Mouse (Mus musculus) heart, postnatal 0 days (tissue): ENCODE results near the gene Ddx21. TPM values are rescaled to one million over a fixed set of nuclear protein-coding genes. Genes with fewer than 3 reads are reported as not detected.

Experiments
- ATAC-seq: fragments of 200-750 bp; cut with Nextera tagmentation; 2 replicates; pipeline ENCODE4 v1.8.0; 2017; ENCODE audit warnings: low read depth, moderate number of reproducible peaks, moderate library complexity; ENCODE audit not compliant: insufficient read depth
- DNase-seq: peaks from one replicate; pipeline ENCODE4 v3.0.0-alpha.2; 2016; ENCODE audit warnings: low spot score
- H3K27ac ChIP-seq: fragments of 300-500 bp; sonication (generic); 2 replicates; pipeline ENCODE4 v1.5.1; 2014; ENCODE audit warnings: low read depth, mild to moderate bottlenecking
- H3K27me3 ChIP-seq: fragments of 300-500 bp; sonication (generic); 2 replicates; pipeline ENCODE4 v1.6.1; 2014; ENCODE audit warnings: low read length, mixed read lengths; ENCODE audit not compliant: control insufficient read depth, insufficient read depth
- H3K36me3 ChIP-seq: fragments of 300-500 bp; sonication (generic); replicated peaks from 2 replicates; pipeline ENCODE4 v1.6.1; 2014; ENCODE audit warnings: low read length, mixed read lengths; ENCODE audit not compliant: control insufficient read depth, insufficient read depth
- H3K4me1 ChIP-seq: fragments of 300-500 bp; sonication (generic); 2 replicates; pipeline ENCODE4 v1.6.1; 2014; ENCODE audit warnings: antibody characterized with exemption; ENCODE audit not compliant: control insufficient read depth, insufficient read depth
- H3K4me2 ChIP-seq: fragments of 300-500 bp; sonication (generic); 2 replicates; pipeline ENCODE4 v1.6.1; 2014; ENCODE audit warnings: low read depth, mild to moderate bottlenecking, low read length, moderate library complexity
- H3K4me3 ChIP-seq: fragments of 300-500 bp; sonication (generic); 2 replicates; pipeline ENCODE4 v1.5.1; 2014; ENCODE audit warnings: low read depth, low read length
- H3K9ac ChIP-seq: fragments of 300-500 bp; sonication (generic); replicated peaks from 2 replicates; pipeline ENCODE4 v1.6.1; 2014; ENCODE audit warnings: low read depth, low read length, mixed read lengths
- H3K9me3 ChIP-seq: fragments of 300-500 bp; sonication (generic); replicated peaks from 2 replicates; pipeline ENCODE4 v1.6.1; 2016; ENCODE audit warnings: low read length; ENCODE audit not compliant: control insufficient read depth
- CTCF ChIP-seq: IDR thresholded peaks from 2 replicates; pipeline ENCODE4 v1.5.1; 2016; ENCODE audit warnings: antibody characterized with exemption, control low read depth, low read depth
- EP300 ChIP-seq: IDR thresholded peaks from 2 replicates; pipeline ENCODE4 v1.6.1; 2016; ENCODE audit warnings: antibody characterized with exemption, low read depth
- WGBS: fragments of 180-500 bp; shearing (Covaris S2); extraction: QIAGEN DNeasy Blood & Tissue Kit; methylation state at CpG from one replicate; pipeline ENCODE4 v1.1.7; 2014; 5-methylcytosine and 5-hydroxymethylcytosine counted together
- polyA plus RNA-seq: library from polyadenylated mRNA; unstranded; fragments of >200 nt; fragmentation: Nextera tagmentation; extraction: Ambion mirVana; gene quantifications from 2 replicates; pipeline ENCODE4 v1.2.1, GENCODE M21; 2015
- total RNA-seq: library from RNA; depleted of rRNA; stranded (reverse); fragments of >200 nt; gene quantifications from 2 replicates; pipeline ENCODE4 v1.2.3, GENCODE M21; 2014; ENCODE audit warnings: low replicate concordance

Gene Ddx21
- total and polyA plus RNA-seq, 2 experiments from 2014 or later: 8.8 to 12.1 TPM

- Histone ChIP-seq H3K9me3 (no peaks in the 10 kb centered on the region), H3K4me1 (peaks cover 15% of the 10 kb centered on the region), H3K27me3 (no peaks in the 10 kb centered on the region), H3K27ac (peak within 1 kb of the TSS; percentile 51), H3K4me3 (peak within 1 kb of the TSS; percentile 79), H3K4me2 (peak within 1 kb of the TSS; percentile 85), H3K36me3 (peaks cover 44% of the 10 kb centered on the region), H3K9ac (peak within 1 kb of the TSS; percentile 76)
- TF ChIP-seq EP300 (no peak), CTCF (no peak)
- DNase-seq: peak; percentile 99
- 4% methylated on average over 33 of the region's 33 CpGs for WGBS
- ATAC-seq: peak; percentile 99
Measured at GRCm38 (mm10) chr10:62578338-62579100, 23.6 kb downstream of the Ddx21 start, which contains the start of gene Kif1bp. Gene Kif1bp (minus strand): TSS chr10:62578457.

- peak overlapping the region; percentile 51 for H3K27ac ChIP-seq
- WGBS: under 1% methylated on average over 54 of the region's 54 CpGs
- H3K4me1 ChIP-seq: peaks cover 15% of the 10 kb centered on the region
- peak overlapping the region; percentile 79 for H3K4me3 ChIP-seq
- H3K4me2 ChIP-seq: peak overlapping the region; percentile 85
- TF ChIP-seq CTCF: no peak
- TF ChIP-seq EP300: no peak
- peak; percentile 78 for ATAC-seq
- no peaks in the 10 kb centered on the region for H3K9me3 ChIP-seq
- no peaks in the 10 kb centered on the region for H3K27me3 ChIP-seq
- DNase-seq: peak; percentile 24
- peaks cover 42% of the 10 kb centered on the region for H3K36me3 ChIP-seq
- peak overlapping the region; percentile 76 for H3K9ac ChIP-seq
Measured at GRCm38 (mm10) chr10:62577673-62578337, 24.3 kb downstream of the Ddx21 start.

GRCm38 (mm10) chr10:62575001-62575400 lies 27.1 kb downstream of the Ddx21 start:
- WGBS: 83% methylated on average over 13 of the region's 13 CpGs
- no peaks in the 10 kb centered on the region for H3K9me3 ChIP-seq
- no peak overlapping the region for H3K4me2 ChIP-seq
- H3K9ac ChIP-seq: no peak overlapping the region
- peaks cover 15% of the 10 kb centered on the region for H3K4me1 ChIP-seq
- peaks cover 39% of the 10 kb centered on the region for H3K36me3 ChIP-seq
- TF ChIP-seq CTCF (no peak), EP300 (no peak)
- no peak overlapping the region for H3K27ac ChIP-seq
- H3K4me3 ChIP-seq: no peak overlapping the region
- ATAC-seq (no peak), DNase-seq (no peak)
- H3K27me3 ChIP-seq: no peaks in the 10 kb centered on the region

GRCm38 (mm10) chr10:62570126-62570871 lies 31.8 kb downstream of the Ddx21 start:
- Histone ChIP-seq H3K4me3 (no peak overlapping the region), H3K27me3 (no peaks in the 10 kb centered on the region), H3K4me2 (no peak overlapping the region), H3K4me1 (no peaks in the 10 kb centered on the region), H3K9me3 (no peaks in the 10 kb centered on the region), H3K36me3 (peaks cover 84% of the 10 kb centered on the region), H3K27ac (no peak overlapping the region), H3K9ac (no peak overlapping the region)
- TF ChIP-seq CTCF (no peak), EP300 (no peak)
- DNase-seq: no peak
- no peak for ATAC-seq
- WGBS: 92% methylated on average over 7 of the region's 7 CpGs

- Histone ChIP-seq H3K9ac (no peak overlapping the region), H3K4me2 (no peak overlapping the region), H3K4me1 (no peaks in the 10 kb centered on the region), H3K27ac (no peak overlapping the region), H3K36me3 (peaks cover 86% of the 10 kb centered on the region), H3K27me3 (no peaks in the 10 kb centered on the region), H3K9me3 (no peaks in the 10 kb centered on the region), H3K4me3 (no peak overlapping the region)
- 61% methylated on average over 4 of the region's 4 CpGs for WGBS
- TF ChIP-seq EP300 (no peak), CTCF (no peak)
- ATAC-seq: no peak
- DNase-seq: no peak
Measured at GRCm38 (mm10) chr10:62568861-62569260, 33.2 kb downstream of the Ddx21 start.
